Mouse (Mus musculus) neural tube, embryonic 11.5 days (tissue): ENCODE data around the gene Sipa1l1. TPM values are rescaled to one million over a fixed set of nuclear protein-coding genes. Genes with fewer than 3 reads are reported as not detected.

Experiments
- ATAC-seq: fragments of 200-750 bp; cut with Nextera tagmentation; 2 replicates; pipeline ENCODE4 v1.8.0; 2017; ENCODE audit warnings: moderate number of reproducible peaks, mild to moderate bottlenecking, moderate TSS enrichment, moderate library complexity; ENCODE audit not compliant: insufficient read depth, low FRiP score, low TSS enrichment
- DNase-seq: peaks from one replicate; pipeline ENCODE4 v3.0.0-alpha.2; 2015; ENCODE audit warnings: low spot score
- H3K27ac ChIP-seq: fragments of 300-500 bp; sonication (generic); 2 replicates; pipeline ENCODE4 v1.5.1; 2014; ENCODE audit warnings: low read depth, mild to moderate bottlenecking, low read length
- H3K27me3 ChIP-seq: fragments of 300-500 bp; sonication (generic); 2 replicates; pipeline ENCODE4 v1.6.1; 2014; ENCODE audit warnings: mild to moderate bottlenecking, low read length, mixed read lengths; ENCODE audit not compliant: control insufficient read depth, insufficient read depth
- H3K36me3 ChIP-seq: fragments of 300-500 bp; sonication (generic); 2 replicates; pipeline ENCODE4 v1.6.1; 2014; ENCODE audit warnings: mild to moderate bottlenecking, low read length, moderate library complexity, mixed read lengths; ENCODE audit not compliant: control insufficient read depth, insufficient read depth
- H3K4me1 ChIP-seq: fragments of 300-500 bp; sonication (generic); 2 replicates; pipeline ENCODE4 v1.6.1; 2014; ENCODE audit warnings: low read length, mixed read lengths; ENCODE audit not compliant: control insufficient read depth, insufficient read depth
- H3K4me2 ChIP-seq: fragments of 300-500 bp; sonication (generic); 2 replicates; pipeline ENCODE4 v1.6.1; 2014; ENCODE audit warnings: low read depth, mild to moderate bottlenecking, moderate library complexity
- H3K4me3 ChIP-seq: fragments of 300-500 bp; sonication (generic); 2 replicates; pipeline ENCODE4 v1.5.1; 2014; ENCODE audit warnings: low read depth, low read length
- H3K9ac ChIP-seq: fragments of 300-500 bp; sonication (generic); 2 replicates; pipeline ENCODE4 v1.6.1; 2014; ENCODE audit warnings: mild to moderate bottlenecking, low read length
- H3K9me3 ChIP-seq: fragments of 300-500 bp; sonication (generic); 2 replicates; pipeline ENCODE4 v1.6.1; 2016; ENCODE audit warnings: low read length; ENCODE audit not compliant: control insufficient read depth
- WGBS: fragments of 180-500 bp; shearing (Covaris S2); extraction: QIAGEN DNeasy Blood & Tissue Kit; methylation state at CpG from one replicate; pipeline ENCODE4 v1.1.7; 2014; 5-methylcytosine and 5-hydroxymethylcytosine counted together
- polyA plus RNA-seq: library from polyadenylated mRNA; unstranded; fragments of >200 nt; fragmentation: Nextera tagmentation; extraction: Ambion mirVana; gene quantifications from 2 replicates; pipeline ENCODE4 v1.2.1, GENCODE M21; 2014

Sipa1l1 gene
- polyA plus RNA-seq, 1 experiment from 2014 or later = 22.3 TPM

- Histone ChIP-seq H3K36me3 (no peaks in the 10 kb centered on the region), H3K27ac (no peak overlapping the region), H3K4me2 (no peak overlapping the region), H3K27me3 (no peaks in the 10 kb centered on the region), H3K4me3 (no peak overlapping the region), H3K9me3 (no peaks in the 10 kb centered on the region), H3K9ac (no peak overlapping the region), H3K4me1 (peaks cover 4% of the 10 kb centered on the region; the same call in 1 of the 2 replicates)
- no peak for ATAC-seq
- WGBS = 77% methylated on average over 7 of the region's 7 CpGs
- no peak for DNase-seq
Observed at GRCm38 (mm10) chr12:82187178-82187839, 18.2 kb downstream of the Sipa1l1 start.

GRCm38 (mm10) chr12:82188321-82189075 lies 19.4 kb downstream of the Sipa1l1 start:
- no peak overlapping the region for H3K4me2 ChIP-seq
- DNase-seq (no peak), ATAC-seq (no peak)
- H3K36me3 ChIP-seq = no peaks in the 10 kb centered on the region
- H3K27ac ChIP-seq = no peak overlapping the region
- H3K4me3 ChIP-seq = no peak overlapping the region
- no peaks in the 10 kb centered on the region for H3K9me3 ChIP-seq
- no peaks in the 10 kb centered on the region for H3K27me3 ChIP-seq
- WGBS = 73% methylated on average over 9 of the region's 9 CpGs
- H3K4me1 ChIP-seq = peaks cover 4% of the 10 kb centered on the region; the same call in 1 of the 2 replicates
- H3K9ac ChIP-seq = no peak overlapping the region

GRCm38 (mm10) chr12:82189076-82189675 lies 20.1 kb downstream of the Sipa1l1 start:
- H3K27ac ChIP-seq = no peak overlapping the region

GRCm38 (mm10) chr12:82189715-82190581 lies 20.8 kb downstream of the Sipa1l1 start:
- H3K4me2 ChIP-seq = no peak overlapping the region
- ATAC-seq (no peak), DNase-seq (no peak)
- WGBS = 90% methylated on average over 16 of the region's 16 CpGs
- no peak overlapping the region for H3K9ac ChIP-seq
- H3K4me3 ChIP-seq = no peak overlapping the region
- H3K27ac ChIP-seq = no peak overlapping the region
- H3K27me3 ChIP-seq = no peaks in the 10 kb centered on the region
- H3K9me3 ChIP-seq = no peaks in the 10 kb centered on the region
- no peaks in the 10 kb centered on the region for H3K36me3 ChIP-seq
- H3K4me1 ChIP-seq = peaks cover 4% of the 10 kb centered on the region; the same call in 1 of the 2 replicates

More at GRCm38 (mm10) chr12:82189076-82189675, 20.1 kb downstream of the Sipa1l1 start:
- no peaks in the 10 kb centered on the region for H3K9me3 ChIP-seq
- 41% methylated on average over 6 of the region's 6 CpGs for WGBS
- no peak overlapping the region for H3K4me3 ChIP-seq
- H3K4me1 ChIP-seq = peaks cover 4% of the 10 kb centered on the region; the same call in 1 of the 2 replicates
- no peaks in the 10 kb centered on the region for H3K36me3 ChIP-seq
- no peaks in the 10 kb centered on the region for H3K27me3 ChIP-seq
- no peak overlapping the region for H3K9ac ChIP-seq
- ATAC-seq = no peak
- no peak overlapping the region for H3K4me2 ChIP-seq
- no peak for DNase-seq

GRCm38 (mm10) chr12:82190582-82190965 lies 21.5 kb downstream of the Sipa1l1 start:
- Histone ChIP-seq H3K36me3 (no peaks in the 10 kb centered on the region), H3K9ac (no peak overlapping the region), H3K27me3 (no peaks in the 10 kb centered on the region), H3K4me2 (no peak overlapping the region), H3K4me1 (peaks cover 4% of the 10 kb centered on the region; the same call in 1 of the 2 replicates), H3K9me3 (no peaks in the 10 kb centered on the region), H3K4me3 (no peak overlapping the region), H3K27ac (no peak overlapping the region)
- WGBS = 94% methylated on average over 16 of the region's 16 CpGs
- DNase-seq = no peak
- no peak for ATAC-seq

GRCm38 (mm10) chr12:82191686-82192085 lies 22.6 kb downstream of the Sipa1l1 start:
- 84% methylated on average over 5 of the region's 5 CpGs for WGBS
- Histone ChIP-seq H3K27me3 (no peaks in the 10 kb centered on the region), H3K9ac (no peak overlapping the region), H3K4me2 (no peak overlapping the region), H3K4me3 (no peak overlapping the region), H3K4me1 (peaks cover 7% of the 10 kb centered on the region), H3K27ac (no peak overlapping the region), H3K9me3 (no peaks in the 10 kb centered on the region), H3K36me3 (no peaks in the 10 kb centered on the region)
- ATAC-seq = no peak
- DNase-seq = no peak

- no peak for ATAC-seq
- Histone ChIP-seq H3K9ac (no peak overlapping the region), H3K27me3 (no peaks in the 10 kb centered on the region), H3K9me3 (no peaks in the 10 kb centered on the region), H3K4me1 (peaks cover 9% of the 10 kb centered on the region), H3K4me3 (no peak overlapping the region), H3K27ac (no peak overlapping the region), H3K36me3 (no peaks in the 10 kb centered on the region), H3K4me2 (no peak overlapping the region)
- DNase-seq = no peak
- WGBS = 77% methylated on average over 4 of the region's 4 CpGs
Observed at GRCm38 (mm10) chr12:82192641-82193054, 23.5 kb downstream of the Sipa1l1 start.

- Histone ChIP-seq H3K4me3 (no peak overlapping the region), H3K4me2 (no peak overlapping the region), H3K4me1 (peaks cover 6% of the 10 kb centered on the region), H3K36me3 (no peaks in the 10 kb centered on the region), H3K9ac (no peak overlapping the region), H3K27me3 (no peaks in the 10 kb centered on the region), H3K27ac (no peak overlapping the region), H3K9me3 (no peaks in the 10 kb centered on the region)
- ATAC-seq (no peak), DNase-seq (no peak)
- WGBS = 39% methylated on average over 2 of the region's 2 CpGs
Observed at GRCm38 (mm10) chr12:82193476-82193875, 24.4 kb downstream of the Sipa1l1 start.
